Mouse (Mus musculus) liver, adult 2 months (tissue): ENCODE results near the gene Gm10477.

Source experiments
- CTCF ChIP-seq: fragments of 200-500 bp; IDR thresholded peaks from 2 replicates; pipeline ENCODE4 v1.5.1; 2011; ENCODE audit warnings: low read depth, low read length, control low read depth
- POLR2A ChIP-seq: fragments of 200-500 bp; IDR thresholded peaks from 2 replicates; pipeline ENCODE4 v1.6.1; 2011; ENCODE audit warnings: low read length, control low read depth; ENCODE audit not compliant: insufficient read depth; ENCODE audit errors: extremely low read depth

GRCm38 (mm10) chrX:56497241-56497640 is 27.3 kb upstream of the Gm10477 start:
- TF ChIP-seq CTCF: no peak
- TF ChIP-seq POLR2A: no peak
